13 mouse cellular contexts compared by ENCODE assay signal in genomic region chr2:104316483-104316882, GRCm38 (mm10).
DNase-seq lines count a peak whose midpoint lies in the region.
"Had no signal": no experiment of that assay in that cellular context is flagged by ENCODE, and none has a peak within 500 bp of the region (broad histone marks: within the 10 kb centered on the region; RNA-seq: fewer than 3 reads in every experiment).

No protein-coding gene starts in this region.

- peak; percentile 30 for DNase-seq in adrenal gland, postnatal 25 days
- DNase-seq in adrenal gland, postnatal 4 days (ENCODE audit: low spot score in 2 of 2), result no peak
- DNase-seq in heart, adult 11 months, result peak; percentile 34
- DNase-seq in heart, adult 8-10 months (ENCODE audit: low spot score), result no peak
- DNase-seq in ovary, postnatal 36 days (ENCODE audit: low spot score), result peak; percentile 5
- DNase-seq in ovary, postnatal 10 days (ENCODE audit: low spot score), result no peak
- no peak for DNase-seq in urinary bladder, postnatal 36 days (ENCODE audit: low spot score in 2 of 2)
- DNase-seq: gastrocnemius, postnatal 10 days; heart, postnatal 14 days; kidney, adult 18-20 months; kidney, postnatal 10 days; retina, postnatal 1 day; thymus, postnatal 25 days had no signal

Comparison
In these comparisons a context has a peak if more than half of its experiments do, and no peak if none do; other contexts are left out.
1. DNase-seq: peak in adrenal gland, postnatal 25 days (single experiment), heart, adult 11 months (single experiment) and ovary, postnatal 36 days (single experiment); none in adrenal gland, postnatal 4 days (0 of 2), heart, adult 8-10 months (single experiment), ovary, postnatal 10 days (single experiment) and urinary bladder, postnatal 36 days (0 of 2).